Mouse (Mus musculus) liver, embryonic 15.5 days (tissue): Measurements from ENCODE around the gene Arhgap21. TPM values are rescaled to one million over a fixed set of nuclear protein-coding genes. Genes with fewer than 3 reads are reported as not detected.
A peak's percentile ranks its signal among the peaks of the same experiment; 100 is the strongest.

Experiments used
- ATAC-seq: fragments of 200-750 bp; cut with Nextera tagmentation; 2 replicates; pipeline ENCODE4 v1.8.0; 2017; ENCODE audit warnings: moderate number of reproducible peaks, mild to moderate bottlenecking, moderate library complexity; ENCODE audit not compliant: insufficient read depth
- H3K27ac ChIP-seq: fragments of 300-500 bp; sonication (generic); replicated peaks from 2 replicates; pipeline ENCODE4 v1.5.1; 2015; ENCODE audit warnings: mild to moderate bottlenecking, inconsistent platforms
- H3K27me3 ChIP-seq: fragments of 300-500 bp; sonication (generic); 2 replicates; pipeline ENCODE4 v1.6.1; 2015; ENCODE audit warnings: mild to moderate bottlenecking, inconsistent platforms
- H3K36me3 ChIP-seq: fragments of 300-500 bp; sonication (generic); replicated peaks from 2 replicates; pipeline ENCODE4 v1.6.1; 2015; ENCODE audit warnings: moderate library complexity, mild to moderate bottlenecking, inconsistent platforms
- H3K4me1 ChIP-seq: fragments of 300-500 bp; sonication (generic); replicated peaks from 2 replicates; pipeline ENCODE4 v1.6.1; 2015; ENCODE audit warnings: inconsistent platforms
- H3K4me2 ChIP-seq: fragments of 300-500 bp; sonication (generic); 2 replicates; pipeline ENCODE4 v1.6.1; 2015; ENCODE audit warnings: moderate library complexity, mild to moderate bottlenecking, inconsistent platforms
- H3K4me3 ChIP-seq: fragments of 300-500 bp; sonication (generic); replicated peaks from 2 replicates; pipeline ENCODE4 v1.5.1; 2015; ENCODE audit warnings: mild to moderate bottlenecking, inconsistent platforms
- H3K9ac ChIP-seq: fragments of 300-500 bp; sonication (generic); 2 replicates; pipeline ENCODE4 v1.6.1; 2015; ENCODE audit warnings: moderate library complexity, mild to moderate bottlenecking, inconsistent platforms
- H3K9me3 ChIP-seq: fragments of 300-500 bp; sonication (generic); replicated peaks from 2 replicates; pipeline ENCODE4 v1.6.1; 2016; ENCODE audit warnings: inconsistent platforms
- WGBS: fragments of 180-500 bp; shearing (Covaris S2); methylation state at CpG from one replicate; pipeline ENCODE4 v1.1.7; 2015; ENCODE audit warnings: mixed read lengths; ENCODE audit not compliant: insufficient replicate concordance; 5-methylcytosine and 5-hydroxymethylcytosine counted together
- polyA plus RNA-seq: library from polyadenylated mRNA; unstranded; fragments of >200 nt; fragmentation: Nextera tagmentation; extraction: Ambion mirVana; gene quantifications from 2 replicates; pipeline ENCODE4 v1.2.1, GENCODE M21; 2015

Gene Arhgap21
- polyA plus RNA-seq, 1 experiment from 2014 or later, result 5.8 TPM

DNA sequence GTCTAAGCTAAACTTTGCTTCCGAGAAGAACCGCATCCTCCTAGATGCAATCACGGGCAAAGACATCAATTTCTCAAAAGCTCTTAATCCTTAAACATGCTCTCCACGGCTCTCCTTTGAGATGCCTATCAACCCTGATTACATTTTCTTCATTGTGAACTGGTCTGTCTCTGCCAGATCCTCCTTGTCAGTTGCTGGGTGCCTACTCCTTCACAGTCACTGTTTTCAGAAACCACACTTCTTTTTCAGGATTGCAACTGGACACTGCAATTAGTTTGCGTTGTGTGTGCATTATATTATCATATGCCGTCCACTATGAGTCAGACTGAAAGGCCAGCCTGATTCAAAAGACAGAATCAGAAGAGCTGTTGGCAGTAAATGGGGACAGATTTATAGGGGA lies 12.7 kb downstream of the Arhgap21 start:
- H3K4me2 ChIP-seq, result no peak overlapping the region
- H3K4me1 ChIP-seq, result peaks cover 30% of the 10 kb centered on the region
- 74% methylated on average over 6 of the region's 6 CpGs for WGBS
- H3K4me3 ChIP-seq, result no peak overlapping the region
- H3K9me3 ChIP-seq, result no peaks in the 10 kb centered on the region
- no peak for ATAC-seq
- H3K36me3 ChIP-seq, result peaks cover 5% of the 10 kb centered on the region; the same call in 1 of the 2 replicates
- H3K27ac ChIP-seq, result no peak overlapping the region
- H3K27me3 ChIP-seq, result no peaks in the 10 kb centered on the region
- H3K9ac ChIP-seq, result no peak overlapping the region

DNA sequence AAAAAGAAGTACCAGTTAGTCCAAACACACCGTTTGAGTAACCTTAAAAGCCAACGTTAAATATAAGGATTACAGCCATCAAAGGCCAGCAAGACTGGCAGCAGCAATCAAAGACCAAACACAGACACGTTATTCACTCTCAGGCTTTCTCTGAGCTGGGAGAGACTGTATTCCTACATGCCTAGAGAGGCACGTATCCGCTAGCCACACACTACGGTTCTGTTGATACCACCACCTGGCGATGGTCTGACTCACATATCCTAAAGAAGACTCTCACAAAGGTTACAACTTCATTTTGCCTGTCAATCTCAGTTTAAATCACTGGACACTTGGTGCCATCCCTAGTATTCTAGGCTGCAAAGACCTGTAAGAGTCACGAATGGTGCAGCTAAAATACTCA lies 13.3 kb downstream of the Arhgap21 start:
- Histone ChIP-seq H3K4me2 (no peak overlapping the region), H3K27me3 (no peaks in the 10 kb centered on the region), H3K27ac (no peak overlapping the region), H3K9me3 (no peaks in the 10 kb centered on the region), H3K36me3 (peaks cover 5% of the 10 kb centered on the region; the same call in 1 of the 2 replicates), H3K4me1 (peaks cover 27% of the 10 kb centered on the region), H3K4me3 (no peak overlapping the region), H3K9ac (no peak overlapping the region)
- no peak for ATAC-seq
- WGBS, result 82% methylated on average over 8 of the region's 8 CpGs

DNA sequence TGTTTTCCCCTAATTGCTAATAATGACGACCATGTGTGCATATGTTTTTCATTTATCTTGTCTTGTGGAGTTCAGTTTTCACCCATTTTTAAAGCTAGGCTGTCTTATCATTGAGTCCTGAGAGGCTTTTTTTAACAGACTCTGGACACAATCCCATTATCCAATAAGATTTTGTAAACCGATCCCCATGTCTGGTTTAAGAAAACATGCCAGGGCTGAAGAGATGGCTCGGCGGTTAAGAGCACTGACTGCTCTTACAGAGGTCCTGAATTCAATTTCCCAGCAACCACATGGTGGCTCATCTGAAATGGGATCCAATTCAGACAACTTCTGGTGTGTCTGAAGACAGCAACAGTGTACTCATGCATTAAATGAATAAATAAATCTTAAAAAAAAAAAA lies 16.0 kb downstream of the Arhgap21 start:
- Histone ChIP-seq H3K9ac (no peak overlapping the region), H3K27ac (no peak overlapping the region), H3K27me3 (no peaks in the 10 kb centered on the region), H3K36me3 (no peaks in the 10 kb centered on the region), H3K4me1 (peaks cover 16% of the 10 kb centered on the region), H3K4me3 (no peak overlapping the region), H3K4me2 (no peak overlapping the region), H3K9me3 (no peaks in the 10 kb centered on the region)
- 70% methylated on average over 4 of the region's 4 CpGs for WGBS
- ATAC-seq, result no peak

DNA sequence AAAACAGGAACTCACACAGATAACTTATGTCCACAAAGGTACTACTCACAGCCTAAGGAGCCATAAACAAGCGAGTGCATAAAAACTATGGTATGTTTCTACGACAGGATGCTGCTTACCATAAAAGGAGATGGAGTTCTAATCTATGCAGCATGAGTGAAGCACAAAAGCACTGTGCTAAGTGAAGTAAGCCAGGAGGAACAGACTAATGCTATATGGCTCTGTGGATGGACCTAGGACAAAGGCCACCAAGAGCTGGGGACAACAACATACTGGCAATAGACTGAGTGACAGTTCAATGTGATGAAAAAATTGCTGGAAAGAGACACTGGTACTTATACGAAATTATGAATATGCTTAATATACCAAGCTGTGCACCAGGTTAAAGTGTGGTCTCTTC lies 19.5 kb downstream of the Arhgap21 start:
- WGBS, result 63% methylated on average over 3 of the region's 3 CpGs
- H3K4me1 ChIP-seq, result peaks cover 33% of the 10 kb centered on the region
- H3K9ac ChIP-seq, result no peak overlapping the region
- H3K27ac ChIP-seq, result no peak overlapping the region
- no peak overlapping the region for H3K4me2 ChIP-seq
- H3K27me3 ChIP-seq, result no peaks in the 10 kb centered on the region
- no peak; the same call in 1 of the 2 replicates for ATAC-seq
- 0 out of 2 replicates have a peak, but pooled peaks cover 6% of the 10 kb centered on the region for H3K36me3 ChIP-seq
- H3K9me3 ChIP-seq, result no peaks in the 10 kb centered on the region
- H3K4me3 ChIP-seq, result no peak overlapping the region

DNA sequence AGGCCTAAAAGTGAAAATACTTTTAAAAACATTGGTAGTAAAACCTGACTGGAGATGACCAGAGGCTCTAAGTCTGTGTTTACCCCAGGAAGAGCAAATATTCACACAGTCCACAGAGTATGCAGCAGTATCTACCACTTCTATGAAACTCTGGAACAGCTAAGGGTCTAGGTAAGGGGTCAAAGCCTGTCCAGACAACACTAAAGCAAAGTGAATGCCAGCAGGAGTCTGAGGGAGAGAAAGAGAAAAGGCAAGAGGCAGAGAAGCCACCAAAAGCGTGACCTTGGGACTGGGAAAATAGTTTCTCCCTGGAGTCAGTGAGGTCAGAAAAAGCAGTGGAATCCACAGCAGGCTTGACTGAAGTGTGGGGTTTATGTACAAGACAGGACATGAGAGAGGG lies 21.6 kb downstream of the Arhgap21 start:
- WGBS, result 65% methylated on average over 1 of the region's 1 CpGs
- Histone ChIP-seq H3K9ac (no peak overlapping the region), H3K4me2 (no peak overlapping the region), H3K4me1 (peaks cover 53% of the 10 kb centered on the region), H3K9me3 (no peaks in the 10 kb centered on the region), H3K4me3 (no peak overlapping the region), H3K27ac (peak overlapping the region; percentile 68), H3K27me3 (no peaks in the 10 kb centered on the region), H3K36me3 (0 out of 2 replicates have a peak, but pooled peaks cover 6% of the 10 kb centered on the region)
- peak; percentile 72 for ATAC-seq

DNA sequence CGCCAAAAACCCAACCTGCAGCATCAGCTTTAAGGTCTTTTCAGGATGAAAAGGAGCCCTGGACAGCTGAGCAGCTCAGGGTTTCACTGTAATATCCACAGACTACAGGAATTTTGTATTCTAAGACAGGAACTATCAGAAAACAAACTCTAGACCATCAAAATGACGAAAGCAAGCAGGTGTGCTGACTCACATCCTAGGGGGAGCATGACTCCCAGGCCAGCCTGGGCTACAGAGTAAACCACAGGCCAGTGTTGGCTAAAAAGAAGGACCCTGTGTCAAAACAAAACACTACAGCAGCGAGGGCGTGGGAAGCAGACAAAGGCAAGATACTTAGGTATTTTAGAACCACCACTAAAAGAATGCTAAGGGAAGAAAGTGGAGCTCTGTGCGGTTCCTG lies 23.1 kb downstream of the Arhgap21 start:
- Histone ChIP-seq H3K9ac (no peak overlapping the region), H3K4me2 (no peak overlapping the region), H3K36me3 (0 out of 2 replicates have a peak, but pooled peaks cover 6% of the 10 kb centered on the region), H3K4me3 (no peak overlapping the region), H3K4me1 (peaks cover 54% of the 10 kb centered on the region), H3K9me3 (no peaks in the 10 kb centered on the region), H3K27ac (no peak overlapping the region), H3K27me3 (no peaks in the 10 kb centered on the region)
- WGBS, result 74% methylated on average over 5 of the region's 5 CpGs
- ATAC-seq, result no peak

DNA sequence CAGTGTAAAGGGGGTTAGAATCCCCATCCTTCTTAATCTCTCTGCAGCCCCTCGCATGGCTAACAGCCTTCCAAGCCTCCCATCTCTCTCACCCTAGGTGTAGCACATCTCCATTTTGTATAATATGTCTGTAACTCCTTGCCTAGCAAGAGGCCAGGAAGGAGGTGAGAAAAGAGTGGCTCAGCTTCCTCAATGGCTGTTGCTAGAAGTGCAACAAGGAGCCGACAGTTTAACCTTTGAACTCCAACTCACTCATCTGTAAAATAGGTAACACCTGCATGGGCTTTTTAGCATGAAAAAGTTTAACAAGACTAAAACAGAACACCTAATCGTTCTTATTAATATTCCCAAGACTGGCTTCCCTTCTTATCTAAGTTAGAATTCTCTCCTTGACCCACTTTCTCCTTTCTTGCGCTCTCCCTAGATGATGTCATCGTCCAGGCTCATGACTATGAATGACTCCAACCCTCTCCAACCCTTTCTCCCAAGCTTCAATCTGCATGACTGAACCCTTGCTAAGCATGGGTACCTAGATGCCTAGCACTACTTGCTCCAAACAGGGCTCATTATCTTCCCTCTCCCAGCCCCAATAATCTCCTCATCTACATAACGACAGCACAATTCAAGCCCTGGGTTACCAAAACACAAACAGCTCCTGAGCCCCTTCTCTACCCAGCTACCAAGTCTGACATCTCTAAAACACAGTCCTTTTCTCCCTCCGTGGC lies 24.8 kb downstream of the Arhgap21 start:
- H3K9ac ChIP-seq, result no peak overlapping the region
- no peak overlapping the region for H3K27ac ChIP-seq
- WGBS, result 46% methylated on average over 7 of the region's 7 CpGs
- no peak overlapping the region for H3K4me2 ChIP-seq
- H3K9me3 ChIP-seq, result no peaks in the 10 kb centered on the region
- H3K4me3 ChIP-seq, result no peak overlapping the region
- no peaks in the 10 kb centered on the region for H3K27me3 ChIP-seq
- no peak for ATAC-seq
- H3K36me3 ChIP-seq, result 0 out of 2 replicates have a peak, but pooled peaks cover 6% of the 10 kb centered on the region
- peaks cover 54% of the 10 kb centered on the region for H3K4me1 ChIP-seq

DNA sequence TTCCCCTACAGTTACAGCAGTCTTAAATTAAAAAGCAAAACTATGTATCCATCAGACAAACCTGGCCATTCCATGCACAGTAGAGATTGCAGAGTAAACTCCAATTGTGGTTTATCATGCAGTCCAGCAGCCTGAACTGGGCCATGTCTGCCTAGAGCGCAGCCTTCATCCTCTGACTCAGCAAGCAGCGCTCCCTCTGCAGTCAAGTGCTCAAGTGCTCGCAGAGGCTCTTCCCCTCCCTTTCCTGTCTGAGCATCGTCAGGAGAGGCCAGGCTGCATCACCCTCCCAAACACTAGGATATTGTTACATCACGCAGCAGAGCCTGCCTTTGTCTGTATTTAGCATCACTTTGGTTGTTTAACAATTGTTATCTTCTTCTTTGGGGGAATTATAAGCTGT lies 25.5 kb downstream of the Arhgap21 start:
- peaks cover 50% of the 10 kb centered on the region for H3K4me1 ChIP-seq
- H3K4me3 ChIP-seq, result no peak overlapping the region
- H3K27ac ChIP-seq, result no peak overlapping the region
- H3K9me3 ChIP-seq, result no peaks in the 10 kb centered on the region
- 0 out of 2 replicates have a peak, but pooled peaks cover 6% of the 10 kb centered on the region for H3K36me3 ChIP-seq
- H3K4me2 ChIP-seq, result no peak overlapping the region
- peak; percentile 65 for ATAC-seq
- 5% methylated on average over 5 of the region's 5 CpGs for WGBS
- no peaks in the 10 kb centered on the region for H3K27me3 ChIP-seq
- no peak overlapping the region for H3K9ac ChIP-seq

DNA sequence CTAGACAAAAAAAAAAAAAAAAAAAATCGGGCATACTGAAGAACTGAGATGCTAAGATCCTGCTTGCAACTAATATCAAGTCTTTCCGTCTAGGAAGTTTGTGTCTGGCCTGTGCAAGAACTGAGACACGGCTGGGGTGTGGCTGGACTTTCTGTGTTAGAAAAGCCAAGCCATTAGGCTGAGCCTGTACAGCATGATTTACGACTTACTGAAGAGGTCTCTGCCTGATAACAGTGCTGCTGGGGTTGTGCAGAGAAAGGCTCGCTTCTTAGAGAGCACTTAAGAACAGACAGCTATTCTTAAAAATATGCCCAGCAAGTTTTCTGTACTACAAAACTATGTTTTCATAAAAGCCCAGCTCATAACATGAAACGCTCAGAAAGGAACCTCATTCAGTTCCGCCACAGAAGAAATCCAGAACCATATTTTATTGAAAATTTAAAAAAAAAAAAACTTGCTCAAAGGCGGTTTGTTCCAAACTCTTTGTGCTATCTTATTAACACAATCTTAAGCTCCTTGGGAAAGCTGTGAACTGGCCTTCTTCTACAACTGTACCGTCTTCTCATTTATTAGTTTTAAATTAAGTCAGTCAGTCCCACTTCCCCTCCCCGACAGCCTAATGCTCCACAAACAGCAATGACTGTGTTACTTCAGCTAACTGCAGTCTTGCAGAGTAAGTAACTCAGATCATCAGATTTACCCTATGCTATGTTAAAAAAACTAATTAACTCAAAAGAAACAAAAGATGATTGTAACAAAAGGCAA lies 26.1 kb downstream of the Arhgap21 start:
- no peak overlapping the region for H3K9ac ChIP-seq
- H3K4me2 ChIP-seq, result no peak overlapping the region
- peaks cover 53% of the 10 kb centered on the region for H3K4me1 ChIP-seq
- H3K36me3 ChIP-seq, result 0 out of 2 replicates have a peak, but pooled peaks cover 6% of the 10 kb centered on the region
- no peak overlapping the region for H3K27ac ChIP-seq
- H3K27me3 ChIP-seq, result no peaks in the 10 kb centered on the region
- WGBS, result 31% methylated on average over 10 of the region's 10 CpGs
- no peak overlapping the region for H3K4me3 ChIP-seq
- no peak for ATAC-seq
- no peaks in the 10 kb centered on the region for H3K9me3 ChIP-seq

DNA sequence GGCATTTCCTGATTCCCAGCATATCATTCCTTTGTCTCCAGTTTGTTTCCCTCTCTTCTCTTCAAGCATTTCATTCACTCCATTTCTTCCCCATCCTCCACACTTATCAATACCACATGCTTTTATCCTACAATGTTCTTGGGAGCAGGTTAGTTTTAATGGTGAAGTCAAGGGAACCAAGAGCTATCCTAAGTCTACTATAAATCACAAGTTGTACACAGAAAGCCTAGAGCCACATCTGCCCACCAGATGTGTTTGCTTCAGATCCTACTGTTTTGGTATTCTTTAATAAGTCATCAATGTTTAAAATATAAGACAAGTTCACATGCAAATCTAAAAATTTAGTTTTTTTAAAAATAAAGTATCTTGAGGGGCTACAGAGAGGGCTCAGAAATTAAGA lies 27.6 kb downstream of the Arhgap21 start:
- 0 out of 2 replicates have a peak, but pooled peaks cover 6% of the 10 kb centered on the region for H3K36me3 ChIP-seq
- H3K27me3 ChIP-seq, result no peaks in the 10 kb centered on the region
- H3K27ac ChIP-seq, result no peak overlapping the region
- H3K4me2 ChIP-seq, result no peak overlapping the region
- H3K9ac ChIP-seq, result no peak overlapping the region
- H3K4me1 ChIP-seq, result peaks cover 63% of the 10 kb centered on the region
- no peaks in the 10 kb centered on the region for H3K9me3 ChIP-seq
- ATAC-seq, result no peak
- no peak overlapping the region for H3K4me3 ChIP-seq

DNA sequence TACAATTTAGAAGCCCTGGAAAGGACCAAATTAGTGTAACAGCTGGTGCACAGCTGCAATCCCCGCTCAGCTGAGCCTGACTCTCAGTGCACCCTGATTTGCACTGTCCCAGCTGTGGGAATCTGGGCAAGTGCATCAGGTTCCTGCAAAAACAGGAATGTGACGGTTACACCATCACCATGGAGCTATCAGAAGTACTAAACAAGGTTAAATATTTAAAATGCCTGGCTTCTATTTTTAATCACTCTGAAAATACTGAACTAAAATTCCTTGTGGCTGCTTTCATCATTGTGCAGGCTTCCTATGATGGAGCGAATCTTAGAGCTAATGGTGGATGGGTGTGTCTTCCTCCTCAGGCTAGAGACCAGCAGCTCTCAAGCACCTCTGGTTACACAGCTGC lies 29.3 kb downstream of the Arhgap21 start:
- no peaks in the 10 kb centered on the region for H3K27me3 ChIP-seq
- ATAC-seq, result no peak
- no peaks in the 10 kb centered on the region for H3K9me3 ChIP-seq

More for the DNA sequence above, 29.3 kb downstream of the Arhgap21 start:
- Histone ChIP-seq H3K36me3 (no peaks in the 10 kb centered on the region), H3K4me1 (peaks cover 51% of the 10 kb centered on the region), H3K4me2 (no peak overlapping the region), H3K9ac (no peak overlapping the region), H3K4me3 (no peak overlapping the region), H3K27ac (no peak overlapping the region)
- 66% methylated on average over 3 of the region's 3 CpGs for WGBS
